Mouse (Mus musculus) granulocyte monocyte progenitor cell, adult 5-6 weeks (primary cell): Measurements from ENCODE around the gene Trim28. TPM values are rescaled to one million over a fixed set of nuclear protein-coding genes. Genes with fewer than 3 reads are reported as not detected.

Experiments
- ATAC-seq: replicated peaks from 2 replicates; pipeline ENCODE4 v1.8.0; 2016; ENCODE audit warnings: mild to moderate bottlenecking, moderate TSS enrichment, inconsistent platforms; ENCODE audit not compliant: poor library complexity, severe bottlenecking
- total RNA-seq, 2 experiments: library from RNA; stranded (forward) in 1 of 2; stranded (reverse) in 1 of 2; fragments of 200-712, 200-1000 nt in 1 of 2; fragments of >200 nt in 1 of 2; fragmentation: Nextera tagmentation in 1 of 2; gene quantifications; 2 replicates each; pipeline ENCODE4 v1.2.3; 2014 to 2017

Gene Trim28
- total RNA-seq, 2 experiments from 2014 or later, result 489 to 599 TPM

DNA sequence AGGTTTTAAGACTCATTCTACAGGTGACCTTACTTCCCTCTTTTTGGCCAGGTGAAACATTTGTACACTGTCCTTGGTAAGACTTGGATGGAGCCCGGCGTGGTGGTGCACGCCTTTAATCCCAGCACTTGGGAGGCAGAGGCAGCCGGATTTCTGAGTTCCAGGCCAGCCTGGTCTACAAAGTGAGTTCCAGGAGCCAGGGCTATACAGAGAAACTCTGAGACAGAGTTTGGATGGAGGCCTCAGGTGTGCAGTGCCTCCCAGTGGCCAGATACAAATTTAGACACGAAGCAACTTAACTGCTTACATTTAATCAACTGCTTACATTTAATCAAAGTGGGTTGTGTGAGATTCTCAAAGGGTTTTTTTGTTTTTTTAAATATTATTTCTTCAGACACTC lies 32.2 kb downstream of the Trim28 start:
- no peak for ATAC-seq

DNA sequence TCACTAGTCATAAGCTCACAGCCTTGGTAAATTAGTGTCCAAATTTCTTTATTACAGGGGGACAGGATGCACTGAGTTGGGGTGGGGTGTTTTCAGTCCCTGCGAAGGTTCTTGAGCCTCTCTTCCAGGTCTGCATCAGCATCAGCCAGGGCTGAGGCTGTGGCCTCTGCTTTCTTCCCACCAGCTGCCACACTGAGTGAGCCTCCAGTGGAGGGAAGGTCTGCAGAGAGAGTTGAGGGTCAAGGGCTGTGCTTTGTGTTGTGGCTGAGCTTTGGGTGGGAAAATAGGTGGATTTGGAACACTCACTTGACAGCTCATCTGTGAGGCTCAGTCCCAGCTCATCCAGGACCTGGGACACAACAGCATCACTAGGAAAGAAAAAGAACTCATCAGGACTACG lies 33.1 kb downstream of the Trim28 start:
- no peak for ATAC-seq

DNA sequence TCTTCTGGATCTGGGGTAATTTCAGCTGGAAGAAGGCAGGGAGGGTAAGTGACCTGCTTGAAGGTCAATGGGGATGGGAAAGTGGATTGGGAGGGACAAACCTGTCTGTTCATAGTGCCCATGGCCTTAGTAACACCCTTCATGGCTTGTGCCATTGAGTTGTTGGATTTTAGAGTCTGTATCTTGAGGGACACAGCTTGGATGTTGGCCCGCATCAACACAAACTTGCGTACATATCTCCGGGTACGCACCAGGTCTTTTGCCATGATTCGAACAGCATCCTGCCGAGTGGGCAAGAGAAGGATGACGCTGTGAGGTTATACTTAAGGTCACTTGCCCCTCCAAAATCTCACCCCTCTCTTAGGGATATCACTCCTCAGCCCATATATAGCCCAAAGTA lies 33.6 kb downstream of the Trim28 start:
- no peak for ATAC-seq

DNA sequence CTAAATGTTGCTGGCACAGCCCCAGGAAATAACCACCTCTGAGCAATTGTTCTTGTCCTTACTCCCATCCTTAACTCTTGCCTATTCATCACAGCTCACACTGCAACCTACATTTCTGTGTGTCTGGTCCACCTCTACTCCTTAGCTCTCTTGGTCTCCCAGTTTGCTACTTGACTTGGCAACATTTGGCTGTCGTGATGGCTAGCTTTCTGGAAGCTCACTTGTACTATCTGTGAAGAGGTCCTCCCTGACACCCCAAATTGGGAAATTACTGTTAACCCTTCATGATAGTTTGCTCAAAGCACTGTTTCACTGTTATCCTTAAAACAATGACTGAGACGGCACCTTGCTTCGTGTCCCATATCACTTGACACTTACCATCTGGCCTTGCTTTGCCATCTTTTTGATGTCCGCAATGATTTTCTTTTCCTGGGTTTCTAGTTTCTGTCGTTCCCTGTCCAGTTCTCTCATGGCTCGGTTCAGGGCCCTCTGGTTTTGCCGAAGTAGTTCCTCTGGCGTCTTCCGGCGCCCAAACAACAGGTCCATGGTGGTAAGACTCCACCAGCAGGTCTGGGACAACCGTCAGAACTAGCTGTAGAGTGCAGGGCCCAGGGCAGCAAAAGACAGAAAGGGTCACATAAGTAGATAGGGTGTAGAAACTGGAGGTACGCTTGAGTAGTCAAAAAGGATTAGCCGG lies 34.7 kb downstream of the Trim28 start:
- no peak for ATAC-seq

DNA sequence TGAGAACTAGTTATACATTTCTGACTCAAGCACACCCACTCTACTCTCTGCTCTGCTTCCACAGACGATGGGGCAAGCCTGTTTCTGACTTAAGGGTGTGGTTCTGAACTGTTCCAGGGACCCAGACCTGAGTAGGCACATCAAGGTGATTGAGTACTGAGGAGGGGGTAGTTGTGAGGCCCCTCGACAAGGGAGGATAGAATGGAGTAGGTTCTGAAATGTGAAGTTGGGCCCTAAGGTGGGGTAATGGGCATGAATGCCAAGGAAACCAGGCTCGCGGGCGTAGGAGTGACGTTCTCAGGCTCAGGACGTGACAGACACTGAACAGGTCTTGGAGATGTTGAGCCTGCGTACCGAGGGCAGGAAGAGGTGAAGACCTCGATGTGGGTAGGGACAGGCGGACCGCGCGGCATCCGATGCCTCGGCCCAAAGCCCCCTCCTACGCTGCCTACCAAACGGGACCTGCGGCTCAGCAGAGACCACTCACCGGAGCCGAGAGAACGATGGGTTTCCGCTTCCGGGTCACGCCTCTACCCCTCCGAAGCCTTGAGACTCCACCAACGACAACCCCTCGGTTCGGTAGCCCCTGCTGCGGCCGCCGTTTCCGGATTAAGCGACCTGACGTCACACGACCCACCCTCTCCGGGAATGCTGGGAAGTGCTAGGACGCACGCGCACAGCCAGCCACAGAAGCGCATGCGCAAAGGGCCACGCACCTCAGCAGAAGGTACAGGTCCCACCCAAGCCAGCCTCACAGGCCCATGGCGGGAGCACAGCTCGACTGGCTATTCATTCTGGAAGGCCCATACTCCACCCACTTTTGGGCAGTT lies 35.4 kb downstream of the Trim28 start, which contains the start of gene Chmp2a:
Gene Chmp2a, minus strand, starts transcription at position 660 of the 830 bp plus-strand sequence.
- peak; percentile 51 for ATAC-seq

DNA sequence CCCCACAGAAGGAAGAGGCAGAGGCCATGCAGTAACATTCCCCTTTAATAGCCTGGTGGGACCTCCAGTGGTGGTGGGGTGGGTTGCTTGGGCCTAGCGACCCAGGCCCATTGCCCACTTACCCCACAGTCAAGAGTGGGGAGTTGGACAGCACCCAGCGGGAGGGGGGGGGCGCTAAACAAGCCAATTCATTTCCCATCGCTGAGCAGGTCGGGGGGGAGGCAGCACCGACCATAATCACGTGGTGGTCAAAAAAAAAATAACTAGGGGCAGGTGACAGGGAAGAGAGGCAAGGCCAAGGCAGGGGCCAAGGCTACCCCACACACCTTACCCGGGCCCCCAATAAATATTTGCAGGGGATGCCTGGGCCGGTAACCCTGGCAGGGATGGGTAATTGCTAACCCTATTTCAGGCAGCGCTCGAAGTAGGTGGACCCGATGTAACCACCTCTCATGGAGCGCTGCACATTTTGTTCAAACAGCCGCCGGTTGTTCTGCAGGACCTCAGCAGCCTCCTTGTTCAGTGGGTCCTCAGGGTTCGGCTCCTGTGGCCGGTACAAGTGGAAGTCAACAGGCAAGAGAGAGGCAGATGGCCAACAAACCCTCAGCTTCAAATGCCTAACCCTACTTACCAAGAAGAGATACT lies 36.4 kb downstream of the Trim28 start:
- ATAC-seq, result no peak

DNA sequence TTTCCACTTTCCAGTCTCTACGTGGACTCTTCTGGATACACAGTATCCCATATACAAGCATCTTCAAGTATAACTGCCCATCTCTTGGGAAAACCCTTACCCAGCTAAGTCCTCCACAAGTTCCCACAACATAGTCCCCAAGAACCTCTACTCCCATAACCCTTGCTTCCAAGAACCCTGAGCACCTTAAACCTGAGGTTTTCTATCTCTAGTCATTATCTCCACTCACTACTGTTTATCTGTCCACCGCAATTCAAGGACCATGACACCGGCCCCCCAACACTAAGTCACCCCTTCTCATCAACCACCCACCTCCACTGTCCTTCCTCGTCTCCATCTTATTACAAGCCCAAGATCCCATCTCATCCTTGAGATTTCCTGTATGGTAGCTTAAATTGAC lies 37.9 kb downstream of the Trim28 start:
- ATAC-seq, result no peak

DNA sequence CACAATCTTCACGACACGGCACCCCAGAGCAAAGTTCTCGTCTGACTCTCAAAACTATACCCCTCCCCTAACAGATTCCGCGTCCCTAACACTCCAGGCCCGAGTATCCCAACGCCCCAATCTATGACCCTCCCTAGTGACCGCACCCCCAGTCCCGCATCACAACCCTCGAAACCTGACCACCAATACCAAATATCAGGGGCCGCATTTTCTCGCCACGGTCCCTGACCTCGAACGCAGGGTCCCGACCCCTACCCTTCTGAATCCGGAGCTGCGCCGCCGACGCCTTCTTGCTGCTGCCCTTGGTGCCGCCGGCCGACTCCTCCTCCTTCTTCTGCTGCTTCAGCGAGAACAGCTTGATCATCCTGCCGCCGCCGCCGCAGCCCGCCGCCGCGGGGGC lies 38.5 kb downstream of the Trim28 start:
- no peak for ATAC-seq

DNA sequence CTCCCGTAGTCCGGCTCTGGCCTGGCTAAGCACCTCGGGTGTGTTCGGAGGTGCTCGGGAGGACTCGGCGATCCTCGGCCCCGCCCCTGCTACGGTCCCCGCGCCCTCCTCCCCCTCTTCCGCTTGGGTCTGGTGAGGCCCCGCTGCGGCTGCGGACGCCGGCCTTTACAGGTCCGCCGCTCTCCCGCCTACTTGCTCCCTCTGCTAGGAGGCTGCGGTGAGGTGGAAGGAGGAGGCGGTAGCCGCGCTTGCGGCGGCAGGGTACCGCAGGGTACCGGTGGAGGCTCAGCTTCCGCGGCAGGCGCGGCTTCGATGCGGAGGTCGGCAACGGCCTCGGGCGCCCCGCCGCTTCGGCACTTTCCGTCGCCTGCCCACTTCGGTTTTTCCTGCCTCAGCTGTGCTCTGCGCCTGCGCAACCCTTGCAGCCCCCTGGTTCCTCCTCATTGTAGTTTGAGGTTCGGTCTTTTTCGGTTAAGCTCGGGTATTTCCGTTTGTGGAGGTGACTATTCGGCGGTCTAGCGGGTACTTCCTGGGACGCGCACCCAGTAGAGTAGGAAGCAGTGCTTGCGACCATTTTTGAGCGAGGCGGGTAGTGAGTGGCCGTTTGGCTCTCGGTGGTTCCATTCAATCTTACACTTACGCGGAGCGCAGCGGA lies 39.1 kb downstream of the Trim28 start, which contains the start of gene Ube2m:
Gene Ube2m, minus strand, starts transcription at position 375 of the 655 bp plus-strand sequence.
- peak; percentile 49 for ATAC-seq

DNA sequence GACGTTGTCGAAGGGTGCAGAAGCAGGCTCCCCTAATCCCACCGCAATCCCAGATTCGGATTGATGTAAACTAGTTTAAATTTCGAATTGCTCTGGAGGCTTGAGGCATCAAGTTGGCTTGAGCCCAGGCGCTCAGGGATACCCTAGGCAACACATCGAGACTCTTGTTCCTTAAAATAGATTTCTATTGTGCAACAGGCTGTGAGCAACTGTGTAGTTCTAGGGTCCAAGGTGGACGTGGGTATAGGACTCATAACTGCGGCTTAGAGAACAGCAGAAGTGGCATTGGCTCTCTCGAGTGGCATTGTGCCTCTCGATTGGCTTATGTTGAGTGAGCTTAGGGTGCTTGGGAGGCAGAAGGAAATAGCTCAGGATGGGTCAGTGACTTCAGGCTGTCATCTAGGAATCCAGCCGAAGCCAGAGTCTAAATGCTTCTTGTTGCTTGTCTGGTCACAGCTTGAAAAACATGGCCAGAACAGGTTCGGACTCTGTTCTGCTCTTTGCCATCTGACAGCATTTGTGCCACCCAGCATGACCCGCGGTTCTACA lies 39.8 kb downstream of the Trim28 start:
- peak; percentile 38 for ATAC-seq

DNA sequence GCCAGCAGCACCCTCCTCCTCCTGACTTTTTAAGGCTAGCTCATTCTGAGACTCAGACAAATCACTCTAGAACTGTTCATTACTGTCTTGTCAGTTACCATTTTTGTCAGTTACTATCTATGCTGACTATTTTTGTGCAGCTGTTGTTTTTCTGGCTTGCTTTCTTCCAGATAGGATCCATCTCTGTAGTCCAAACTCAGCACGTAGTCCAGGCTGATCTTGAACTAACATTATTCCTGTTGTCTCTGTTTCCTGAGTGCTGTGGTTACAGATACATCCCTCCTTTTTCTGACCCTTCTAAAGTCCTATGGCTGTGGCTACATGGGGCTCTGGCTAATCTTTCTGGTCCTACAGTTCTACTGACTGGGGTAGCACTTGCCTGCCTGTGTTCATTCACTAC lies 40.3 kb downstream of the Trim28 start:
- no peak for ATAC-seq

DNA sequence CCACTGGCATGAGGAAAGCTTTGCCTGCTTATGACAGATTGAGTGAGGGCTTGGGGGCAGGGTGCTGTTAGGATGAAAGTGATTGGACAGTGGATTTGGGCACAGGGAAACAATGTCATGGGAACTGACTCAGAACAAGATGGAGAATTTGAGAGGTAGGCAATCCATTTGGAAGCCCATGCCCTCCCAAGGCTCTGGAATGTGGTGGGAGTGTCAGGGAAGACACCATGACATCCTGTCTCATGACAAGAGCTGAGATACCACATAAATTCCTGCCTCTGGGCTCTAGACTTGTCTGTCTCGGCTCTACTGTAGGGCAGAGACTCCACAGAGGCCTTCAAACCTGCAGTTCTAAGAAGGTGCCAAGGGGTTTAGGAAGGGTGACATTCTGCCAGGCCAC lies 42.3 kb downstream of the Trim28 start:
- no peak for ATAC-seq

DNA sequence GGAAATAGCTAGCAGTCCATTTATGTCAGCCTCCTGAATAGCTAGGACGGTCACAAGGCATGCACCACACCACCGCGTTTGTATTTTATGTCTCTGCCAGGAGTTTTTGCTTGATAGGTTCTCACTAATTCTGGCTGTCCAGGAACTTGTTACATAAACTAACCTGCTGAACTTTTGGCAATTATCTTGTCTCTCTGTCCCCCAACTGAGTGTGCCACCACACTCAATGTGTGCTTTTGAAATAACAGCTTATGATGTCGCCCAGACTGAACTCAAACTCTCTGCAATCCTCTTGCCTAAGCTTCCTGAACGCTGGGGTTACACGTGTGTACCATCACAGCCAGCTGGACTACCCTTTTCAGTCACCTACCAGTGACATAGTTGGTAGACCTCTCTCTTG lies 43.6 kb downstream of the Trim28 start:
- ATAC-seq, result no peak

DNA sequence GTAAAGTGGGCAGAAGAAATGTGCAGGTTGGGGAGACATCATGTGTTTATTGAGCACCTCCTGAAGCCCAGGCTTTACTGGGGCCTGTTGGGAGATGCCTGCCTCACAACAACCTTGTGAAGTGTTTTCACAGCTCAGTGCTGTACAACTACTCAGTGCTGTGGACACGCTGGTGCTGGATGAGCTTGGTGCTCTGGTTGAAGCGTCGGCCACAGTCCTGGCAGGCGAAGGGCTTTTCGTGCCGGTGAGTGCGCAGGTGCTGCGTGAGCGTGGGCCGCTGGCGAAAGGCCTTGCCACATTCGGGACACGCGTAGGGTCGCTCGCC lies 44.2 kb downstream of the Trim28 start:
- ATAC-seq, result no peak

DNA sequence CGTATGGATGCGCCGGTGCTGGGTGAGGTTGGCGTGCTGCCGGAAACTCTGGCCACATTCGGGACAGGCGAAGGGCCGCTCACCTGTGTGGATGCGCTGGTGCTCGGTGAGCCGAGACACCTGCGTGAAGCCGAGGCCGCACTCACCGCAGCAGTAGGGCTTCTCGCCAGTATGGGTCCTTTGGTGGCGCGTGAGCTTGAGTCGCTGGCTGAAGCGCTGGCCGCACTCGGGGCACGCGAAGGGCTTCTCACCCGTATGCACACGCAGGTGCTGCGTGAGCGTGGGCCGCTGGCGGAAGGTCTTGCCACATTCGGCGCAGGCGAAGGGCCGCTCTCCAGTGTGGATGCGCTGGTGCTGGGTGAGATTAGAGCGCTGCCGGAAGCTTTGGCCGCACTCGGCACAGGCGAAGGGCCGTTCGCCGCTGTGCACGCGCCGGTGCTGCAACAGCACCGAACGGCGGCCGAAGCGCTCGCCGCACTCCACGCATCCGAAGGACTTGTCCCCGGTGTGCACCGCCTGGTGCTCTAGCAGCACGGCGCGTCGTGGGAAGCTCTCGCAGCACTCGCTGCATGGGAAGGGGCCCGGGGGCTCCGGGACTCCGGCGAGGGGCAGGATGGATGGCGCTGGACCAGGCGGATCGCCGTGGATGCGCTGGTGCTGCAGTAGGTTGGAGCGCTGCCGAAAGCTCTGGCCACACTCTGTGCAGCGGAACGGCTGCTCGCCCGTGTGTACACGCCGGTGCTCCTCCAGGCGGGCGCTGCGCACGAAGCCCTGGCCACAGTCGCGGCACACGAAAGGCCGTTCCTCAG lies 44.7 kb downstream of the Trim28 start:
- peak; percentile 38 for ATAC-seq

DNA sequence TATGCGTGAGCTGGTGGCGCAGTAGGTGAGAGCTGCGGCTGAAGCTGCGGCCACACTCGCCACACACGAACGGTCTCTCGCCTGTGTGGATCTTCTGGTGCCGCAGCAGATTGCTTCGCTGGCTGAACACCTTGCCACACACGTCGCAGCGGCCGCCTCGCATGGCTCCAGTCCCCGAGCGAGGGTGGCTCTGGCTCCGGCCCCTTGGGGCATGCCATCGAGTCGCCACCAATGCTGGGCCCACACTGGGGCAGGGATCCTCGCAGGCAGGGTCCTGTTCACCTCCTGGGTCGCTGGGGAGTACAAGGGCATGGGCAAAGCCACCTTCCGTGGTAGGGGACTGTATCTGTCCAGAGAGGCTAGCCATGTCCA lies 45.3 kb downstream of the Trim28 start:
- no peak for ATAC-seq

DNA sequence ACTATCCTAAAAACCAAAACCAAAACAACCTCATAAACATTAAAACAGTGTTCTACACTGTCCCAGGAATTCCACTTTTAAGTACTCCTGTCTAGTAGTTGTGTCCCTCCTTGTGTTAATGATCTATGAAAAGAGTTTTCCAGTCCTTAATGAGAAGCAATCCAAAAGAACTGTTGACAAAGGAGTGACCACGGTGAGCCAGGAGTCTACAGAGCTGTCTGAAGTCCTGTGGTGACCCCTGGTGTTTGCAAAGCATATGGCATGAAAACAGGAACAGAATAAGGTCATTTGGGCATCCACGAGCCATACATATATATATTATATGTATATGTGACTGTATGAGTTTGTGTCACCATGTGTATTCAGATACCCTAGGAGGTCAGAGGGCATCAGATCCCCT lies 47.2 kb downstream of the Trim28 start:
- peak; percentile 75 for ATAC-seq

DNA sequence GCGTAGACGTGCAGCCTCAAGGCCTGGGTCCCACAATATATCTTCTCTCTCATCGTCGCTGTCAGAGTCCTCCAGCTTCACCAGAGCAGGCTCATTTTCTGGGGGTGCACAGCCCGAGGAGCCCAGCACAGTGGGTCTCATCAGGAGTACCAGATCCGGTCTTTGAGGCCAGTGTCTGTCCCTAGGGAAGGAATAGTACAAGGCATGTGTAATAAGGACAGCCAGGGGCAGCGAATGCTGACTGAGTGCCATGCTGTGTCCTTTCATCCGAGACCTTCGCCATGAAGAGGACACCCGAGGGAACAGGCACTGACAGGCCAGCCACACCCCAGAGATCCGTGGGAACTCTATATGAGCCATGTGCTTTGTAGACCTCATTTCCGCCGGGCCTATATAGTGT lies 54.1 kb downstream of the Trim28 start:
- ATAC-seq, result no peak

DNA sequence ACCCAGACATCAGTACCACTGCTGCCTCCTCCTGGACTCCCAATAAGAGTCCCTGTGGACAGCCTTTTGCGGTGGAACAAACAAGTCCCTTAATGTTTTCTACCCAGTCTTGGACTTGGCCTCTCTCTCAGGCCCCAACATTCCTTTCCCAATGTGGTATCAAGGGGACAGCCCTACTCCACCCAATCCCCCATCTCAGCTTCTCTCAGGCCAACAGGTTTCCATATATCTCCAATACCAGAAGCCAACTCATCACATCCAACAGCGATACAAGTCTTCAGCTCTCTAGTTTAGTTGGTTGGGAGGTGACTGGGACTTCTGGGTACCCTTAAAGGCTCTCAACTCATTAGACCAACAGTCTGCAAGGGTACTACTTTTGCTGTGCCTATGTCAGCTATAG lies 54.6 kb downstream of the Trim28 start:
- ATAC-seq, result no peak

DNA sequence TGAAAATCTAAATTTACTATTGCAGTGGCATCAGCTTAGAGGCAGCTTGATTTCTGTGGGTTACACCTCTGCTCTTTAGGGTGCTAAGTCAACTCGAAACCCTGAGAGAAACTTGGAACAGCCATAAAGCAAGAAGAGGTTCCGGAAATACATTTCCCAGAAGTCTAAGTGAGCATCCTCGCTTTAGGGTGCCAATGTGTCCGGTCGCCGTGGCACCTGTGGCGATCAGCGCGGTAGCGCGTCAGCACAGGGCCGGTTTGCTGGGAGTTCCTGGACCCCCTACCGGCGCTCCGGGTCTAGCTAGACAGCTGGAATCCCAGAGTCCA lies 55.0 kb downstream of the Trim28 start:
- ATAC-seq, result no peak
